Mouse (Mus musculus) CH12F3 (cell line): Measurements from ENCODE around the gene Znhit2.
"Not testable (repeated sequence)": the region's sequence is repeated elsewhere in the genome, so short reads cannot be mapped to it uniquely, and the experiment has no call there.

Experiments used
- in situ Hi-C: fragments of 300-500 bp; cut with MboI; formaldehyde crosslinking; loops from 2 replicates; pipeline ENCODE4 v1.14.3; 2020; ENCODE audit warnings: low sequenced_read_pairs

Znhit2 gene

GRCm38 (mm10) chr19:6061021-6061533, at the start of gene Znhit2:
Gene Znhit2, plus strand, starts transcription at chr19:6061192.
- in situ Hi-C loops, result no loop called here

GRCm38 (mm10) chr19:6013691-6014090, 47.3 kb upstream of the Znhit2 start:
- in situ Hi-C loops, result no loop called here

DNA sequence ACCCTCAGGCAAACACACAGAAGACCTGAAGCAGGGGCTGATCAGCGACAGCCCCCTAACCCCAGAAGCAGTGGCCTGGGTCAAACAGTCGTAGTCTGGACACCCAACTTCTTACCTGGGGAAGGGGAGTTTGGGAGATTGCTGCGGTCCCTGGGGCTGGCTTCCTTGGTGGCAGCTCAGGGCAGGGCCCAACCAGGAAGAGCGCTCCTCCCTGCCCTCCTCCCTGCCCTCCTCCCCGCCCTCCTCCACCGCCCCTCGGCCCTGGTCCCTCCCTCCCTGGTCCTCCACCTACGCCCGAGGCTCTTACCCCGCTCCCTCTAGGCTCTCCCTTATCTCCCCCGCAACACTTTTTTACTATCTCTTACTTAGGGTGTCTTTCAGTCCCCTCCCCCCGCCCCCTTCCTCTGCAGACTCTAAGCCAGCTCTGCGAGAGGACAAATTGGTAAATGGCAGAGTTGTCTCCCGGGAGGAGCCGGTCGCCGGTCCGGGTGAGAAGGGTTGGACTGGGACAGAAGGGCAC, 45.9 kb upstream of the Znhit2 start:
- in situ Hi-C loops, result no loop called here

- in situ Hi-C loops, result no loop called here
Measured at GRCm38 (mm10) chr19:6015511-6016315, 45.3 kb upstream of the Znhit2 start, which contains the start of gene Capn1. Gene Capn1, minus strand, starts transcription at chr19:6015897.

GRCm38 (mm10) chr19:6016532-6016931, 44.5 kb upstream of the Znhit2 start:
- in situ Hi-C loops, result no loop called here

DNA sequence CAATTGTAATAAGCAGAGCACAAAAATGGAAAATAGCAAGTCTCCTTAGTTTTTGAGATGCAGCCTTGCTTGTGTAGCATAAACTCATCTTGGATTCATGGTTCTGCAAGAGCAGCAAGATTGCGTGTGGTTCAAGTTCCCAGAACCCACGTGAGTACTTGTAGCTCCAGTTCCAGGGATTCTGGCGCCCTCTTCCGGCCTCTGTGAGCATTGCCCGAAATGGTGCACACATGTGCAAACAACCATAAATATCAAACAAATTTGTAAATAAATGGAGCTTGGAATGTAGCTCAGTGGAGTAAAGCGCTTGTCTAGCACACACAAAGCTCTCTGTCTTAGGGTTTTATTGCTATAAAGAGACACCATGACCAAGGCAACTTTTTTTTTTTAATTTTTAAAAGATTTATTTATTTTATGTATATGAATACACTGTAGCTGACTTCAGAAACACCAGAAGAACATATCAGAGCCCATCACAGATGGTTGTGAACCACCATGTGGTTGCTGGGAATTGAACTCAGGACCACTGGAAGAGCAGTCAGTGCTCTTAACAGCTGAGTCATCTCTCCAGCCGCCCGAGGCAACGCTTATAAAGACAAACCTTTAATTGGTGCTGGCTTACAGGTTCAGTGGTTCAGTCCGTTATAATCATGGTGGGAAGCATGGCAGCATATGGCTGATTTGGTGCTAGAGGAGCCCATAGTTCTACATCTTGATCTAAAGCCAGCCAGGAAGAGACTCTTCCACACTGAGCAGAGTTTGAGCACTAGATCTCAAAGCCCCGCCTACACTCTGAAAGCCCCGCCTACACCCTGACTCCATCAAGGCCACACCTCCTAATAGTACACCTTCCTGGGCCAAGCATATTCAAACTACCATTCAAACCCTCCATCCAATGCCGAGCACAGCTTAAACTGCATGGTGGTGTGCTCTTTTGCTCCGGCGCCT, 42.6 kb upstream of the Znhit2 start:
- in situ Hi-C loops, result no loop called here

DNA sequence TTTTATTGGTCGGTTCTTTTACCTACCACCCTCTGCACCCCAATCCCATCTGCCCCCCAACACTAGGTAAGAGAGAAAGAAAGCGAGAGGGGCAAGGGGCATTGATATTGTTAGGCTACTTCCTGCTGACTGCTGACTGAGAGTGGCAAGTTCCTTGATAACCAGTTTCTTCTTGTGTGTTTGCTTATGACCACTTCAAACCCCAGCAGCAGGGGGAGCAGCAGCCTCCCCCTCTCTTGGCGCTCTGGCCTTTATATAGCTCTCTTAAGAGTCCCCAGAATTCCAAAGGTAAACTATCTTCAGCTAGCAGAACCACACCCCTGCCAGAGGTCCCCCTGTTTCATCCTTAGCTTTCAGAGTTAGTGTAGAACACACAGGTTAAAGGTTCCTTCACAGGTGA, 40.7 kb upstream of the Znhit2 start:
- in situ Hi-C loops, result no loop called here

DNA sequence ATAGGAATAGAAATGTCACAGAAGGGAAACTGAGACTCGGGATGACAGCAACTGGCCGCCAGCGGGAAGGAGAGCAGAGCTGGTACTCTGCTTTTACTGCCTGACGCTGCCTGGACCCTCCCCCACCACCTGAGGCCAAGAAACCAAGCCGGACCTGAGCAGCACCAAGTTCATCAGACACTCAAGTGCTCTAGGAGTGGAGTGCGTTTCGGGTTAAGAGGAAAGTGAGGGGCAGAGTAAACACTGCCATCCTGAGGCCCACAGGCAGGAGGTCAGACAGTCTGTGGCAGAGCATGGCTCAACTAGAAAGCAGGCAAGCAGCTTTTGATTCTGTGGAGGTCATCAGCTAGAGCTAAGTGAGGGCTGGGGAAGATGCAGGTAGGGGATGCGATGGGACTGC, 37.9 kb upstream of the Znhit2 start:
- in situ Hi-C loops, result no loop called here

- in situ Hi-C loops, result no loop called here
Measured at GRCm38 (mm10) chr19:6023930-6024329, 37.1 kb upstream of the Znhit2 start.

DNA sequence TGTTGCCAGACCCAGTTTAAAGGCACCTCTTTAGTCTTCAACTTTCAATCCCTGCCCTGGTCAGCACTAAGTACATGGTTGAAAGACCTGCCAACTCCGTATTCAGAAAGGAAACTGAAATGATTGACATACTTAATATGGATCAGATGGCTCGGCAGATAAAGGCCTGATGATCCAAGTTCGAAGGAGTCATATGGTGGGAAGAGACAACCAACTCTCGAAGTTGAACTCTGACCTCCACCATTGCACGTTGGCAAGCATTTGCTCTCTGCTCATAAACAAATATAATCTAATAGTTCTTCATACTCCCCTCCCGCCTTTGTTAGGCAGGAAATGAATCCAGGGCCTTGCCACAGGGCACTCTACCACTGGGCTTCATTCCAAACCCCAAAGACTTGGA, 32.0 kb upstream of the Znhit2 start:
- in situ Hi-C loops, result no loop called here

DNA sequence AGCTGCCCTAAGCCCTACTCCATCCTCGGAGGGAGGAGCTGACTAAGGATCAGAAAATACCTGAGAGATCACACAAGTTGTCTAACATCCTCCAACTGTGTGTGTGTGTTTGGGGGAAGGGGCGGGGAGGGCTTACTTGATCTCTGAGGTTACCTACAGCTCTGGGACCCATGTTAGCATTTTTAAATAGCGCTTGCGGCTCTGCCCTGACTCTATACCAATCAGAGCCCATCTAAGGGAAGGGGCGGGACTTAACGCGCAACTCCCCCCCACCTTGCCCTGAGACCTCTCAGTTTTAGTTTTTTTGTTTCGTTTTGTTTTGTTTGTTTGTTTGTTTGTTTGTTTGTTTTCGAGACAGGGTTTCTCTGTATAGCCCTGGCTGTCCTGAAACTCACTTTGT, 31.6 kb upstream of the Znhit2 start:
- in situ Hi-C loops, result no loop called here

DNA sequence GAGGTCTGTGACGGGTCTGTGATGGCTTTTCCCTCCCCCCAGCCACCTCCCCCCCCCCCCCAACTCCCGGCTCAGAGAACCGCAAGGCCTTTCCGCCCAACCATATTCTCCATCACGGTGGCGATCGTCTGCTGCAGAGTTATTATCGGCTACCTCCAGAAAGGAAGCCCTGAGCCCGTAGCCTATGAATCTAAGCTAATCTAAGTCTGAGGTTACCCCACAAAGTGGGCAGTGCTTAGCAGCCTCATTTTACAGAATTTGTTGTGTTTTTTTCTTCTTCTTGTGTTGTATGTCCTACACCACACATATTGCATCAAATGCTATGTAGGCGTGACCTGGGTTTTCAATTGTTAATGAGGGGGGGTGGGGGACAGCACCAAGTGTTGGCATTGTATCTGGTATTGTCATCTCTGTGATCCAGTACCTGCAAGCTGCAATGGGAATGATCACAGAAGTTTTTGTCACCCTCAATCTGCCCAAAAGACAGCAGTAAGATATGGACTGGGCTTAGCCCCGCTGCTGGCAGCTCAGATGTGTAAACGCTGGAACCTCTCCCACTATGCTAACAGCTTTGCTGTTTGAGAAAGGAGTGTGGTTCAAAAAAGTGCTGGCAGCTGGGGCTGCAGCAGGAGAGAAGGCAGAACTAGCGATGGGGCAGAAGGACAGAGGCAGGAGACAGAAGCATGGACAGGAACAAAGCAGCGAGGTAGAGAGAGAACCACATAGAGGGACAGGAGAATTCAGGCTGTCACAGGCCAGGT, 30.3 kb upstream of the Znhit2 start:
- in situ Hi-C loops, result no loop called here

DNA sequence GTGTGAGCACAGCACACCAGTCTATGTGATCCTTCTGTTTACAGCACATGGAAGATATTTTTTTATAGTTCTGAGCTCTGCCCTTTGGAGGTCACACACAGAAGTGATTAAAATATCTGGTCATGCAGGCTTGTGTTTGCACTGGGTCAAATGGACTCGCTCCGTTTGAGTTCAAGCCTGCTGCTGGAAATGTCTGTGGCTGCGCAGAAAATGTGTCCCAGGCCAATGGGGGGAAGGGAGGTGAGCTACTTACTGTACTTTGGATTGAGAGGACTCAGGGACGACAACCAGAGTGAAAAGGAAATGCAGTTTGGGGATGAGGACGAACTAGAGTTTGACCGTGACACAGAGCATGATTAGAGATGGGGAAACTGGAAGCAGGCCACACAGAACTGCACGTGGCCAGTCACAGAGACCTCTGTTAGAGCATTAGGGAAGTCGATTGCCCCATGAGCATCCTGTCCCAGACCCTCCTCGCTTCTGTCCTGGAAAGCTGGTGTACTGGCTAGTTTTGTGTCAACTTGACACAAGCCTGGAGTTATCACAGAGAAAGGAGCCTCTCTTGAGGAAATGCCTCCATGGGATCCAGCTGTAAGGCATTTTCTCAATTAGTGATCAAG, 24.9 kb upstream of the Znhit2 start:
- in situ Hi-C loops, result no loop called here

DNA sequence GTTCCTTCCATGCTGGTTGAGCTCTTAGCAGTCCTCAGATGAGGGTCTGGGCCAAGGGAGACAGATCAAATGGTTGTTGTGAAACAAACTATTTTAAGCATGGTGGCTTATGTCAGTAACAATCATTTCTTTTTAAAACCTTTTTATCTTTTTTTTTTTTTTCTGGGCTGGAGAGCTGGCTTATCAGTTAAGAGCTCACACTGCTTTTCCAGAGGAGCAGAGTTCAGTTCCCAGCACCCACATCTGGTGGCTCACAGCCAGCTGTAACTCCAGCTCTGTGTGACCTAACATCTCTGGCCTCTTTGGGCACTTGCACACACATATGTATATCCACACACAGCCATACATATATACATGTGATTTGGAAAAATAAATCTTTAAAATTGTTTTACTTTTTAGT, 23.3 kb upstream of the Znhit2 start:
- in situ Hi-C loops, result no loop called here

DNA sequence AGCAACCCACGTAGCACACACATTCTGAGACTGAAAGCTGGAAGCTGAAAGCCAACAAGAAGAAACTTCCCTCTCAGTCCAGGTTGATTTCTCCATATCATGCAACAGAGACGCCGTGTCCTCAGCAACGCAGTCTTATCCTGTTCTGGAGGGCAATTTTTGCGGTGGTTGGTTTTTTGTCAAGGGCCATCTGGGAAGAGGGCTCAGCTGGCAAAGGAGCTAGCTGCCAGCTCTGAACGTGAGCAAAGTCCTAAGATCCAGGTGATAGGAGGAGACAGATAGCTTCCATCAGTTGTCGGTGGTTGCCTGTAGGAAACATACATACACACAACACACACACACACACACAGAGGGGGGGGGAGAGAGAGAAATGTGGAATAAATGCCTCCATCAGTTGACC, 22.7 kb upstream of the Znhit2 start:
- in situ Hi-C loops, result no loop called here

DNA sequence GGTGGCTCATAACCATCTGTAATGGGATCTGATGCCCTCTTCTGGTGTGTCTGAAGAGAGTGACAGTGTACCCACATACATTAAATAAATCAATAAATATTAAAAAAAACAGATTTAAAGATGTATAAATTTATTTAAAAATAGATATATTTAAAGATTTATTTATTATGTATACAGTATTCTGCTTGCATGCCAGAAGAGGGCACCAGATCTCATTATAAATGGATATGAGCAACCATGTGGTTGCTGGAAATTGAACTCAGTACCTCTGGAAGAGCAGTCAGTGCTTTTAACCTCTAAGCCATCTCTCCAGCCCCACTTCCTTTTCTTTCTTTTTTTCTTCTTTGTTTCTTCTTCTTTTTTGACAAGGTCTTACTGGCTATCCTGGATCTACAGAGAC, 21.0 kb upstream of the Znhit2 start:
- in situ Hi-C loops, result no loop called here

GRCm38 (mm10) chr19:6042293-6042692, 18.7 kb upstream of the Znhit2 start:
- in situ Hi-C loops, result no loop called here

GRCm38 (mm10) chr19:6044102-6044501, 16.9 kb upstream of the Znhit2 start:
- in situ Hi-C loops, result not testable (repeated sequence)

DNA sequence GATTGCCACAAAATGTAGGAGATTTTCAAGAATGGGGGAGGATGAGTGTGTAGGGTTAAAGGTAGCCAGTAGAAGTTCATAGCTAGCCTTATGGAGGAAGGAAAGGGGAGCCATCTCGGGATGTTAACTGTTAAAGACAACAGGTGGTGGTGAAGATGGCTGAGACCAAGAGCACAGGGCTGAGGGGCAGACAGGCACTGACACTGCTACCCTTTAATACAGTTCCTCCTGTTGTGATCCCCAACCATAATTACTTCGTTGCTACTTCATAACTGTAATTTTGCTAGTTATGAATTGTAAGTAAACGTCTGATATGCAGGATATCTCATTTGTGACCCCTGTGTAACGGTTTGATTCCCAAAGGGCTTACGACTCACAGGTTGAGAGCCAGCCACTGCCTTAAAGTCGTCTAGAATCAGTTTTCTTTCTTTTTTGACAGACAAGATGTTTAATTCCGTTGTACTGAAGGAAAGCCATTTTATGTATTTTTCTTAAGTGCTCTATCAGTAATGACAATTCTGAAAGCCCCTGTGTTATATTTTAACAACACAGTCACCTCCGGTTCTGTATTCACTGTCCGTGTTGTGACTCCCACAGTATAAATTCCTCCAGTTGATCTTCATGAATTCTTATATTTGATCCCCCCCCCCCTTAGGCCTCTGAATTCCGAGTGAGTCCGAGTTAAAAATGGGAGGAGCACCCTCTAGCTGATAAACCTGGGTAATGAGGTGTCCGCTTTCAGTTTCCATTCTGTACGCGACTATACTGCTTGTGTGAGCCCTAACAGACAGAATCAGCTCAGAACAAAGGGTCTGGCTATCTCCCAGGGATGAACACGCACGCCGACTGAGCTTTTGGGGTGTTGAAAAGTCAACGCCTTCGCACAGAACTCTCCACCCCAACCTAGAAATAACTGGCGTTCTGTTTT, 15.4 kb upstream of the Znhit2 start:
- in situ Hi-C loops, result no loop called here
